Mouse (Mus musculus) Patski (cell line): ENCODE data around the gene Eif2ak4. TPM values are rescaled to one million over a fixed set of nuclear protein-coding genes. Genes with fewer than 3 reads are reported as not detected.

ENCODE experiments used
- ATAC-seq: fragments of 100-300 bp; one replicate; pipeline ENCODE4 v1.8.0; 2021
- CTCF ChIA-PET: fragments of 350-600 bp; sonication (Branson Sonifier 250); formaldehyde crosslinking; loops from one replicate; lab custom pipeline; 2022; ENCODE audit warnings: inconsistent platforms; lab: Charles Lee
- POLR2A ChIA-PET: fragments of 350-600 bp; sonication (Branson Sonifier 250); formaldehyde crosslinking; loops from one replicate; lab custom pipeline; 2022; ENCODE audit warnings: antibody characterized with exemption, inconsistent platforms; lab: Charles Lee
- DNase-seq: peaks from one replicate; pipeline ENCODE4 v3.0.0-alpha.2; 2011; ENCODE audit warnings: low read depth, low spot score
- H3K27me3 ChIP-seq: fragments of 371-371 bp; one replicate; pipeline ENCODE4 v1.5.1; 2021
- CTCF ChIP-seq: fragments of 100-300 bp; IDR thresholded peaks from one replicate; pipeline ENCODE4 v1.5.1; 2021
- in situ Hi-C: fragments of 300-500 bp; cut with MboI; formaldehyde crosslinking; loops from 3 replicates; pipeline ENCODE4 v1.11.1; 2018; ENCODE audit warnings: low pct_unique_long_range_greater_than_20kb, mixed read lengths
- polyA plus RNA-seq: library from polyadenylated mRNA; unstranded; gene quantifications from one replicate; pipeline ENCODE4 v1.2.3, GENCODE M21; 2021

The Eif2ak4 gene
- polyA plus RNA-seq, result 31.3 TPM

DNA sequence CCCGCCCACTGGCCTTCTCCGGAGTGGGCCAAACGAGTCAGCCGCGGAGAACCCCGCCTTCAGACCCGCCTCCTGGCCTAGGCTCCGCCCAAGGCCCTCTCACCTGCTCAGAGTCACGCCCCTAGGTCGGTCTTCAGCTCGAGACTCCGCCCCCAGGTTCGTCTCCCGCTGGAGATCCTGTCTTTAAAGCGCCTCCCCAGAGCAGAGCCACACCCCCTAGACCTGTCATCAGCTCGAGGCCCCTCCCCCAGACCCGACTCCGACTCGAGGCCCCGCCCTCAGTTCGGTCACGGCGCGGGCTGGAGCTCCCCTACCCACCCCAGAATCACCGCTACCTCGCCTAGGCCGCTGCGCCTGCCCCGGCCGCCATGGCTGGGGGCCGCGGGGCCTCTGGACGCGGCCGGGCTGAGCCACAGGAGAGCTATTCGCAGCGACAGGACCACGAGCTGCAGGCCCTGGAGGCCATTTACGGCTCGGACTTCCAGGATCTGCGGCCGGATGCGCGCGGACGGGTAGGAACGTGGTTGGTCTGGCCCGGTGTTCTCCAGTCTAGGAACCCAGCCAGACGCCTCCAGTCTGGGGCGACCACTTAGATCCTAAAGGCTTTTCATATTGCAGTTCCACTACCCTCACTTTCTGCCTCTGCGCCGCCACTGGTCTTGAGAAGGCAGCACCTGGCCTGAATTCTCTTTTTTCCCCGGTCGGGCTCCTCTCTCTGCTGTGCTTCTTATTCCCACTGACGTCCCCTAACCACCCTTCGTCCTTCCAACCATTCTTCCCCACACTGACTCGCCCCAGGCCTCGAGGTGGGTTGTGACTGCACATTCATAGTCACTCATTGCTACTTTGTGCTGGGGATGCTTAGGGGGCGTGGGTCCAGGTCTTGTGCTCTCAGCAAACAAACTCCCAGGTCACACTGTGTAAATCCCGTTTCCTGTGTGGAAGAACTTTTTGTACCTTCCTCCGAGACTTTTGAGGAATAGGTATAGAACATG is at the start of gene Eif2ak4:
Gene Eif2ak4 (plus strand): TSS at position 278 of the 995 bp plus-strand sequence.
- in situ Hi-C loops, result no loop called here
- no peaks in the 10 kb centered on the region for H3K27me3 ChIP-seq
- CTCF ChIA-PET, result interaction anchor here (0.9 to 1.4 kb wide), 2 partner anchors 27 to 34 kb away, joined by 4 to 6 read pairs; no protein-coding TSS in a partner anchor
- TF ChIP-seq CTCF, result no peak
- ATAC-seq (peak; percentile 97), DNase-seq (peak; percentile 97)
- POLR2A ChIA-PET, result interaction anchor here (0.8 kb wide), 1 partner anchor 52 kb away, joined by 3 read pairs; no protein-coding TSS in a partner anchor

DNA sequence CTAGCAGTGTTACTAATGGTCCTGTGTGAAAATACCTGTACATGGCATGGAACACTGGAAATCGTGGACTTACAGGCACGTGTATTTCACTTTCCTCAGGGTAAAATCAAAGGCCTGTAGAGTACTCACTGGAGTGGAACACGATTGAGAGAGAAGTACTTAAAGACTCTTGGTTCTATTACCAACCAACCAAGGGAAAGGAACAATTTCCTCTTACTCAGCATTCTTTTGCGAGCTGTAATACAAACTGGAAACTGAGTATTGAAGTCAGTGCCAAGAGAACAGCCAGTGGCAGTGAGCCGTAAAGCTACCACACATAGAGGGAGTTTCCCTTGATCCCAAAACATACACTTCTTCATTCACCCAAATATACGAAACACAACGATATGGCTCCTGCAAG is 47.1 kb upstream of the Eif2ak4 start:
- ATAC-seq, result no peak
- TF ChIP-seq CTCF, result no peak
- ChIA-PET CTCF (interaction anchor here (1.9 kb wide), 1 partner anchor 9 kb away, joined by 5 read pairs; no protein-coding TSS in a partner anchor), POLR2A (no interaction called here)
- H3K27me3 ChIP-seq, result no peaks in the 10 kb centered on the region
- no peak for DNase-seq
- in situ Hi-C loops, result loop anchor here (5.0 kb wide), 1 partner anchor 84 kb away; the partner anchor contains the start of gene Fsip1

DNA sequence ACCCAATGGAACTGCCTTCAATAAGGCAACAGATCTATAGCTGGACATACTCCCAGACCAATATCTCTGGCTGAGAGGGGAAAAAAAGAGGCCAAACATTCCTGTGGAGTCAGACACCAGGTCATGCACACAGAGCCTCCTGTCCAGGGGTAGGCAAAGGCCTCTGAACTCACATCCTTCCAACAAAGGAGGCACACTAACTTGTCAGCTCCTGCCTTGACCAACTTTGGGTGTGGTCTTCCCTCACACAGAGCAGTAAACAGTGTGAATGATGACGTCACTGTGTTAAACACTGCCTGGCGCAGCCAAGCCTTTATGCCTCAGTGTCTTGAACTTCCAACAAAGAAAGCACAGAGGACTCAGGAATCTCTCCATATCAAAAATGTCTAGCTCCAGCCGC is 44.5 kb upstream of the Eif2ak4 start:
- in situ Hi-C loops, result loop anchor here (5.0 kb wide), 1 partner anchor 87 kb away; the partner anchor contains the start of gene Fsip1
- ChIA-PET POLR2A (no interaction called here), CTCF (no interaction called here)
- no peaks in the 10 kb centered on the region for H3K27me3 ChIP-seq
- DNase-seq (no peak), ATAC-seq (no peak)
- no peak for TF ChIP-seq CTCF

- H3K27me3 ChIP-seq, result no peaks in the 10 kb centered on the region
- no peak for DNase-seq
- CTCF ChIA-PET, result no interaction called here
- no peak for ATAC-seq
- TF ChIP-seq CTCF, result no peak
- in situ Hi-C loops, result no loop called here
- POLR2A ChIA-PET, result no interaction called here
Measured at GRCm38 (mm10) chr2:118345535-118345934, 42.9 kb upstream of the Eif2ak4 start.

DNA sequence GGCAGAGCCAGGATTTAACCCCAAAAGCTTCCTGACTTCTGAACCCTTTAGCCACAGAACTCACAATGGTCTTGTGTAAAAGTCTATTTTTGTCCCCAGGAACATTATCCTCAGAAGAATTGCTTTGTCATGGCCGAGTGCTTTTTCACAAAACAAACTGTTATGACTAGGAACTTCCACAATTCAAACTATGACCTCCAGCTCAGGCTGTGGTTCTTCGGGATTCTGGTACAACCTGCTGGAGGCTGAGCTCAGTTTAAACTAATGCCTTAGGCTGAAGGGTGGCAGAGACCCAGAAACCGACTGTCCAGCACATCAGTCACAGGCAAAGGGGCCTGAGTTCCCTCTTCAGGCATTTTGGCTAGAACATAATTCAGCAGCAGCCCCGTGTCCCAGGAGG is 34.9 kb upstream of the Eif2ak4 start:
- ChIA-PET CTCF (interaction anchor here (1.0 to 2.3 kb wide), 4 partner anchors 10 to 60 kb away, joined by 3 to 8 read pairs (median 3); no protein-coding TSS in a partner anchor), POLR2A (interaction anchor here (0.9 kb wide), 1 partner anchor 39 kb away, joined by 3 read pairs; no protein-coding TSS in a partner anchor)
- DNase-seq (peak; percentile 94), ATAC-seq (peak; percentile 89)
- in situ Hi-C loops, result no loop called here
- no peaks in the 10 kb centered on the region for H3K27me3 ChIP-seq
- TF ChIP-seq CTCF, result no peak

GRCm38 (mm10) chr2:118353916-118354403 is 34.5 kb upstream of the Eif2ak4 start:
- ATAC-seq (peak; percentile 89), DNase-seq (peak; percentile 64)
- peak; percentile 21 for TF ChIP-seq CTCF
- POLR2A ChIA-PET, result interaction anchor here (0.9 kb wide), 1 partner anchor 39 kb away, joined by 3 read pairs; no protein-coding TSS in a partner anchor
- CTCF ChIA-PET, result interaction anchor here (1.0 to 2.3 kb wide), 5 partner anchors 10 to 60 kb away, joined by 3 to 8 read pairs (median 3); partner anchors contain the start of gene Eif2ak4
- in situ Hi-C loops, result no loop called here
- no peaks in the 10 kb centered on the region for H3K27me3 ChIP-seq

DNA sequence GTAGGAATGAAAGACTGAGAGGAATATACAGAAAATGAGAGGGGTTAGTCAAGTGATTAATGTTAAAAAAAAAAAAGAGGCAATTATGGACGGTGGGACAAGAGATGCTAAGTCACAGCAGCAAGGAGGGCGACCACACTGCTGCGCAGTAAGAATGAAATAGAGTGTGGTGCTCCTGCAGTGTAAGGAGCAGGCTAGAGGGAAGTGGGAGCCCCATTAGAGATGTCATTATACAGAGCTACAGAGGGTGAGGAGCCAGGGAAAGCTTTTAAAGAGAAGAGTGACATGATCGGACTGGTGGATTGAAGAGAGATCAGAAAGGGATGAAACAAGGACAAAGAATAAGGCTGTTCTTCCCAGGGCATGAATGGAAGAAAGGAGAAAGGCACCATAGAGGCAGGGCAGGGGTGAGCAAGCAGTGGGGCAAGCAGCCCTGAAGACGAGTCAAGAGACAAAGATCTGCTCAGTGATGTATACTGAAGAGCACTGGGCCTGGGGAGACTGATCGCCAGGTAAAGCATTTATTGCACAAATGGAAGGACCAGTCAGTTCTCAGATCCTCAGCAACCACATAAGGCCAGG is 33.2 kb upstream of the Eif2ak4 start:
- in situ Hi-C loops, result no loop called here
- no peak for TF ChIP-seq CTCF
- POLR2A ChIA-PET, result interaction anchor here (1.0 kb wide), 1 partner anchor 8 kb away, joined by 3 read pairs; no protein-coding TSS in a partner anchor
- DNase-seq (no peak), ATAC-seq (no peak)
- no peaks in the 10 kb centered on the region for H3K27me3 ChIP-seq
- CTCF ChIA-PET, result interaction anchor here (1.3 to 2.3 kb wide), 3 partner anchors 9 to 34 kb away, joined by 3 to 8 read pairs (median 4); partner anchors contain the start of gene Eif2ak4

GRCm38 (mm10) chr2:118371841-118372240 is 16.6 kb upstream of the Eif2ak4 start:
- TF ChIP-seq CTCF, result no peak
- CTCF ChIA-PET, result no interaction called here
- in situ Hi-C loops, result no loop called here
- H3K27me3 ChIP-seq, result no peaks in the 10 kb centered on the region
- ATAC-seq (no peak), DNase-seq (no peak)
- POLR2A ChIA-PET, result no interaction called here

DNA sequence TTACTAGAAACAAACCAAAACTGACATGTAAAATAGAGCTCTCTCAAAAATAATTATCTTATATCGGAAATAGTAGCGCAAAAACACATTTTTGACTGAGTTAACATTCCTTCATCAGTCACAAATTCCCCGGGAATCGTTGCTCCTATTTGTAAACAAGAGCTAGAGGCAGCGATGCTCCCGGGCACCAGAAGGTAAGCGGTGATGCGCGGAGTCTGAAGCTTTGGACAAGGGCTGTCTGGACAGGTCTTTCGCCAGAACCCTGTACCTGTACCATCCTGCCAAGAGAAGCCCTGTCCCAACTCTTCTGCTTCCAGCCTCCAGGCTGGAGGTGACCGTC is 15.9 kb upstream of the Eif2ak4 start:
- DNase-seq (no peak), ATAC-seq (no peak)
- ChIA-PET CTCF (no interaction called here), POLR2A (no interaction called here)
- TF ChIP-seq CTCF, result no peak
- in situ Hi-C loops, result no loop called here
- H3K27me3 ChIP-seq, result no peaks in the 10 kb centered on the region

DNA sequence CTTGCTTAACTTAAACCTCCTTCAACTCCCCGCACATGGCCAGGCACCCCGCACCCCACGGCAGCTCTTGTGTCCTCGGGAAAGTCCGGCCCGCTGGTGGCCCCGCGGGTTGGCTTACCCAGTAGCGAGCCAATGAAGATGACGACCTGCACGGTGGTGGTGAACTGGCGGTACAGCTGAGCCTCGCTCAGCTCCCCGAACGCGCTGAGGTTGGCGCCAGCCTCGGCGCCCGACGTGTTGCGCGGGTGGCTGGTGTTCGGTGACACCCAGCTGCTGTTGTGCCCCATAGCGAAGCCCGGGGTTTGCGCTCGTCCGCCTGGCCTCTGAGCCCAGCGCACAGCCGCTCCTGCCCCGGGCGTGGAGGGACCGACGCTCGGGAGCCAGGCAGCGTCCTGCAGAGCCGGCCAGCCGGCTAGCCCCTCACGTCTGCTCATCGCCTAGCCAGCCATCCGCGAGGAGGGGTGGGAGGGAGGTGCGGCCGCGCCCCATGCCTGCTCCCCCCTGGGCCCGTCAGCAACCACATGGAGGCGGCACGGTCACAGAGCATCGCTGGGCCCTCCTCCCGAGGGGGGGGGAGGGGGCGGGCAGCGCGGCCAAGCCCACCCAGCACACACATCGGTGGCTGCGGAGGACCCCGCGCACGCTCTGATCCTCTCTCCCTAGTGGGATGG is 15.4 kb upstream of the Eif2ak4 start, which contains the start of gene Gpr176:
Gene Gpr176 (minus strand): TSS at position 519 of the 671 bp plus-strand sequence.
- ChIA-PET CTCF (no interaction called here), POLR2A (no interaction called here)
- in situ Hi-C loops, result no loop called here
- H3K27me3 ChIP-seq, result no peaks in the 10 kb centered on the region
- TF ChIP-seq CTCF, result no peak
- ATAC-seq (no peak), DNase-seq (no peak)
